ENCODE assay signal across 13 mouse cellular contexts in the genomic region with DNA sequence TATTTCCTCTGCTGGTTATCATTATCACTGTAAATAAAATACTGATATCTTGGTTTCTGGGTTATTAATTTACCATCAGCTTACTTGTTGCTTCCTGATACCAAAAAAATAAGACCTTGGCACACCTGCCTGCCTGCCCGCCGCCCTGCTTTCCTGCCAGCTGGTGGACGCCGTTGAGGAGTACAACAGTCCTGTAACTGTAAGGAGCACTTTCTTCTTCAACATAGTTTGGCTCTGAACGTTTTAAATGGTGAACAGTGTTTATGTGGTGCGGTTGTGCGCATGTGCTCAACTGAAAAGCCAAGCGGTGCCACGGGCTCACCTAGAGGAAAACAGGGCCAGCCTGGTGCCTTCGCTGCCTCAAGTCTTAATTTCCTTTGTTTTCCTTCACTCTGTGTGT.
"Had no signal": no experiment of that assay in that cellular context is flagged by ENCODE, and none has a peak within 500 bp of the region (broad histone marks: within the 10 kb centered on the region; RNA-seq: fewer than 3 reads in every experiment).

No protein-coding gene starts in this region.

- DNase-seq: kidney, adult 11 months; kidney, adult 9 months; kidney, postnatal 4 days; liver; liver, embryonic 13.5 days; liver, postnatal 0 days; right cerebral cortex, postnatal 14 days; thymus, postnatal 36 days had no signal

- H3K4me1 ChIP-seq: liver, embryonic 13.5 days; midbrain, embryonic 15.5 days; neural tube, embryonic 13.5 days had no signal

- H3K27ac ChIP-seq: kidney, postnatal 0 days; layer of hippocampus, adult 2 months; limb, embryonic 12.5 days; liver, embryonic 13.5 days; midbrain, embryonic 15.5 days; neural tube, embryonic 13.5 days had no signal

- H3K9me3 ChIP-seq: liver, embryonic 13.5 days; midbrain, embryonic 15.5 days had no signal

- H3K4me2 ChIP-seq: limb, embryonic 12.5 days; liver, embryonic 13.5 days; midbrain, embryonic 15.5 days; neural tube, embryonic 13.5 days had no signal

- H3K4me3 ChIP-seq: layer of hippocampus, adult 2 months; limb, embryonic 12.5 days; liver, embryonic 13.5 days; midbrain, embryonic 15.5 days; neural tube, embryonic 13.5 days had no signal

- H3K27me3 ChIP-seq: limb, embryonic 12.5 days; liver, embryonic 13.5 days; midbrain, embryonic 15.5 days; neural tube, embryonic 13.5 days had no signal

- H3K36me3 ChIP-seq: limb, embryonic 12.5 days; liver, embryonic 13.5 days; midbrain, embryonic 15.5 days; neural tube, embryonic 13.5 days had no signal

- H3K9ac ChIP-seq: limb, embryonic 12.5 days; liver, embryonic 13.5 days; liver, postnatal 0 days; midbrain, embryonic 15.5 days; neural tube, embryonic 13.5 days had no signal

- ATAC-seq: liver, postnatal 0 days; midbrain, embryonic 15.5 days had no signal
